Mouse (Mus musculus): ENCODE results near the gene Gpm6b. TPM values are rescaled to one million over a fixed set of nuclear protein-coding genes. Genes with fewer than 3 reads are reported as not detected.
A peak's percentile ranks its signal among the peaks of the same experiment; 100 is the strongest.

The Gpm6b gene
- total RNA-seq, 2 experiments from 2014 or later: 654 to 678 TPM

GRCm38 (mm10) chrX:166348086-166348485, 109.4 kb downstream of the Gpm6b start:
- intact Hi-C loops (cut with DNase I): loop anchor here (5.0 kb wide), 2 partner anchors 36 to 176 kb away; partner anchors contain the start of gene Gemin8
- DNase-seq (ENCODE audit: low spot score in 2 of 2): no peak

GRCm38 (mm10) chrX:166348634-166349033, 109.9 kb downstream of the Gpm6b start:
- intact Hi-C loops (cut with DNase I): loop anchor here (5.0 kb wide), 2 partner anchors 36 to 176 kb away; partner anchors contain the start of gene Gemin8
- DNase-seq (ENCODE audit: low spot score in 2 of 2): no peak

- intact Hi-C loops (cut with DNase I): loop anchor here (5.0 kb wide), 1 partner anchor 114 kb away; the partner anchor contains the start of gene Gpm6b
- DNase-seq (ENCODE audit: low spot score in 2 of 2): peak; percentile 39 to 55
These were observed 113.1 kb downstream of the Gpm6b start for GRCm38 (mm10) chrX:166351790-166352189.

- DNase-seq (ENCODE audit: low spot score in 2 of 2): no peak
- intact Hi-C loops (cut with DNase I): loop anchor here (5.0 kb wide), 1 partner anchor 116 kb away; the partner anchor contains the start of gene Gpm6b
These were observed 114.7 kb downstream of the Gpm6b start for GRCm38 (mm10) chrX:166353412-166353811.

GRCm38 (mm10) chrX:166354913-166355312, 116.2 kb downstream of the Gpm6b start:
- intact Hi-C loops (cut with DNase I): loop anchor here (5.0 kb wide), 1 partner anchor 118 kb away; the partner anchor contains the start of gene Gpm6b
- no peak for DNase-seq (ENCODE audit: low spot score in 2 of 2)

- no peak for DNase-seq (ENCODE audit: low spot score in 2 of 2)
- intact Hi-C loops (cut with DNase I): no loop called here
These were observed 117.6 kb downstream of the Gpm6b start for GRCm38 (mm10) chrX:166356276-166356675.

GRCm38 (mm10) chrX:166358955-166359354, 120.2 kb downstream of the Gpm6b start:
- intact Hi-C loops (cut with DNase I): no loop called here
- DNase-seq (ENCODE audit: low spot score in 2 of 2): no peak

- intact Hi-C loops (cut with DNase I): no loop called here
- no peak for DNase-seq (ENCODE audit: low spot score in 2 of 2)
These were observed 121.3 kb downstream of the Gpm6b start for GRCm38 (mm10) chrX:166359927-166360440.

GRCm38 (mm10) chrX:166360455-166360854, 121.7 kb downstream of the Gpm6b start:
- intact Hi-C loops (cut with DNase I): no loop called here
- peak; percentile 46 to 56 for DNase-seq (ENCODE audit: low spot score in 2 of 2)

- DNase-seq (ENCODE audit: low spot score in 2 of 2): no peak
- intact Hi-C loops (cut with DNase I): no loop called here
These were observed 126.9 kb downstream of the Gpm6b start for GRCm38 (mm10) chrX:166365458-166366213.

GRCm38 (mm10) chrX:166376681-166377328, 138.1 kb downstream of the Gpm6b start:
- intact Hi-C loops (cut with DNase I): no loop called here
- DNase-seq (ENCODE audit: low spot score in 2 of 2): no peak

GRCm38 (mm10) chrX:166378652-166379051, 139.9 kb downstream of the Gpm6b start:
- DNase-seq (ENCODE audit: low spot score in 2 of 2): no peak
- intact Hi-C loops (cut with DNase I): no loop called here

GRCm38 (mm10) chrX:166383606-166384005, 144.9 kb downstream of the Gpm6b start:
- DNase-seq (ENCODE audit: low spot score in 2 of 2): no peak
- intact Hi-C loops (cut with DNase I): no loop called here

GRCm38 (mm10) chrX:166384935-166385334, 146.2 kb downstream of the Gpm6b start:
- no peak for DNase-seq (ENCODE audit: low spot score in 2 of 2)
- intact Hi-C loops (cut with DNase I): no loop called here

GRCm38 (mm10) chrX:166386656-166387055, 147.9 kb downstream of the Gpm6b start:
- DNase-seq (ENCODE audit: low spot score in 2 of 2): no peak
- intact Hi-C loops (cut with DNase I): no loop called here

- intact Hi-C loops (cut with DNase I): no loop called here
- no peak for DNase-seq (ENCODE audit: low spot score in 2 of 2)
These were observed 155.0 kb downstream of the Gpm6b start for GRCm38 (mm10) chrX:166393753-166394152.

- no peak for DNase-seq (ENCODE audit: low spot score in 2 of 2)
- intact Hi-C loops (cut with DNase I): no loop called here
These were observed 169.2 kb downstream of the Gpm6b start for GRCm38 (mm10) chrX:166407865-166408264.

GRCm38 (mm10) chrX:166416196-166416595, 177.5 kb downstream of the Gpm6b start:
- DNase-seq (ENCODE audit: low spot score in 2 of 2): no peak
- intact Hi-C loops (cut with DNase I): no loop called here

- intact Hi-C loops (cut with DNase I): no loop called here
These were observed 196.1 kb downstream of the Gpm6b start for GRCm38 (mm10) chrX:166434812-166435211.

More at GRCm38 (mm10) chrX:166434812-166435211, 196.1 kb downstream of the Gpm6b start:
- no peak for DNase-seq (ENCODE audit: low spot score in 2 of 2)

Data from left cerebral cortex, postnatal 36 days (tissue).